Mouse (Mus musculus): ENCODE data around the gene Olfr678. TPM values are rescaled to one million over a fixed set of nuclear protein-coding genes. Genes with fewer than 3 reads are reported as not detected.
"Not testable (repeated sequence)": the region's sequence is repeated elsewhere in the genome, so short reads cannot be mapped to it uniquely, and the experiment has no call there.

The Olfr678 gene
- not detected in 2 replicates for polyA plus RNA-seq (2015; fragmentation: Nextera tagmentation; extraction: Ambion mirVana)

DNA sequence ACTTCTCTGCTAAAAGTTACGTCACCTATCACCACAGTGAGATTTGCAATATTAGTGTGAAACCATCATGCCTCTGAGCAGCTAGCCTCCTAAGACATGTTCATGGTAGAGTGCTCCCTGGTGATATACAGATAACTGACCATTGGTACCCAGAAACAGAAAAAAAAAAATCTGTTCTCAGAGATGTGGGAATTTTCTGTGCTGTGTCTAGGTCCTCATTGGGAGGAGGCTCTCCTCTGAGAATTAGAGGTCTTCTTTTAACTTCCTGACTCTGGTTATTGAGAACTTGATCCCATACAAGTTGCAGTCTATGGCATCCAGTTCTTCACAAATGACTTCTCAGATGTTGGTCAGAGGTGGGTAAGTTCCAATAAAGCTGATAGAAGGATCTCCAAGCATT, at the start of gene Olfr678:
TSS of gene Olfr678 (plus strand) at position 301 of the 400 bp plus-strand sequence.
- H3K9ac ChIP-seq, result no peak within 1 kb of the TSS
- H3K9me3 ChIP-seq (replicated peaks), result no peaks in the 10 kb centered on the region
- H3K4me3 ChIP-seq (replicated peaks), result no peak within 1 kb of the TSS
- no peaks in the 10 kb centered on the region for H3K4me1 ChIP-seq (replicated peaks)
- H3K27me3 ChIP-seq, result no peaks in the 10 kb centered on the region
- no peak within 1 kb of the TSS for H3K4me2 ChIP-seq
- WGBS (ENCODE audit: insufficient replicate concordance), result 56% methylated on average over 1 of the region's 1 CpGs
- H3K36me3 ChIP-seq (replicated peaks), result no peaks in the 10 kb centered on the region
- H3K27ac ChIP-seq (replicated peaks), result no peak within 1 kb of the TSS
- ATAC-seq (ENCODE audit: insufficient read depth), result no peak

GRCm38 (mm10) chr7:105022530-105022929, 41.7 kb upstream of the Olfr678 start:
- Histone ChIP-seq H3K36me3 (replicated peaks) (no peaks in the 10 kb centered on the region), H3K4me2 (no peak overlapping the region), H3K9ac (no peak overlapping the region), H3K4me1 (replicated peaks) (no peaks in the 10 kb centered on the region), H3K4me3 (replicated peaks) (no peak overlapping the region), H3K27me3 (no peaks in the 10 kb centered on the region), H3K9me3 (replicated peaks) (no peaks in the 10 kb centered on the region), H3K27ac (replicated peaks) (no peak overlapping the region)
- WGBS (ENCODE audit: insufficient replicate concordance), result 53% methylated on average over 1 of the region's 1 CpGs
- no peak for ATAC-seq (ENCODE audit: insufficient read depth)

DNA sequence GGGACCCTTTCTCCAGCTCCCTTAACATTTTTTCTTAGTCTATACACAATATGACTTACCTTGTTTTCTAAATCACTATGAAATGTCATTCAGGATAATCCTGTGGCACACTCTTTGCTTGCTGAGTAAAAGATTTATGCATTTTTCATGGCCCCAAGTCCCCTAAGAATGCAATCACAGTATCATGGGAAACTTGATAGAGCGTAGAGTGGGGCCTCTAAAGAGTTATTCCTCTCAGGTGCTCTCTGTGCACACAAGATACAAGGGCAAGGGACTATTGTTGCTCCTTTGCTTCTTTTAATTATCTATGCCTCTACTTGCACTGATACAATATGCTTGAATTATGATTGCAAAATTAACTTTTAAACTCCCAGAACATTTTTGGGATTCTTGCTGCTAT, 35.9 kb upstream of the Olfr678 start, which contains the start of gene Olfr675:
TSS of gene Olfr675 (minus strand) at position 101 of the 400 bp plus-strand sequence.
- WGBS (ENCODE audit: insufficient replicate concordance), result 51% methylated on average over 1 of the region's 1 CpGs
- no peaks in the 10 kb centered on the region for H3K36me3 ChIP-seq (replicated peaks)
- no peak within 1 kb of the TSS for H3K27ac ChIP-seq (replicated peaks)
- H3K9ac ChIP-seq, result no peak within 1 kb of the TSS
- no peaks in the 10 kb centered on the region for H3K27me3 ChIP-seq
- no peaks in the 10 kb centered on the region for H3K9me3 ChIP-seq (replicated peaks)
- ATAC-seq (ENCODE audit: insufficient read depth), result no peak
- no peak within 1 kb of the TSS for H3K4me3 ChIP-seq (replicated peaks)
- no peaks in the 10 kb centered on the region for H3K4me1 ChIP-seq (replicated peaks)
- H3K4me2 ChIP-seq, result no peak within 1 kb of the TSS

- no peak within 1 kb of the TSS for H3K4me2 ChIP-seq
- no peaks in the 10 kb centered on the region for H3K36me3 ChIP-seq (replicated peaks)
- H3K4me1 ChIP-seq (replicated peaks), result no peaks in the 10 kb centered on the region
- H3K9ac ChIP-seq, result no peak within 1 kb of the TSS
- no peak within 1 kb of the TSS for H3K27ac ChIP-seq (replicated peaks)
- no peaks in the 10 kb centered on the region for H3K9me3 ChIP-seq (replicated peaks)
- no peak for ATAC-seq (ENCODE audit: insufficient read depth)
- no peak within 1 kb of the TSS for H3K4me3 ChIP-seq (replicated peaks)
- H3K27me3 ChIP-seq, result no peaks in the 10 kb centered on the region
Measured at GRCm38 (mm10) chr7:105032398-105032797, 31.9 kb upstream of the Olfr678 start, which contains the start of gene Olfr676. Gene Olfr676 (plus strand): TSS chr7:105032698.

GRCm38 (mm10) chr7:105033836-105034235, 30.4 kb upstream of the Olfr678 start:
- H3K9ac ChIP-seq; H3K36me3 ChIP-seq (replicated peaks); H3K27ac ChIP-seq (replicated peaks); H3K4me3 ChIP-seq (replicated peaks); H3K4me2 ChIP-seq; H3K27me3 ChIP-seq; ATAC-seq (ENCODE audit: insufficient read depth); H3K9me3 ChIP-seq (replicated peaks); H3K4me1 ChIP-seq (replicated peaks): not testable (repeated sequence)
- 34% methylated on average over 5 of the region's 5 CpGs for WGBS (ENCODE audit: insufficient replicate concordance)

- Histone ChIP-seq H3K9ac (no peak overlapping the region), H3K27ac (replicated peaks) (no peak overlapping the region), H3K4me2 (no peak overlapping the region), H3K36me3 (replicated peaks) (no peaks in the 10 kb centered on the region), H3K9me3 (replicated peaks) (no peaks in the 10 kb centered on the region), H3K4me3 (replicated peaks) (no peak overlapping the region), H3K4me1 (replicated peaks) (no peaks in the 10 kb centered on the region), H3K27me3 (no peaks in the 10 kb centered on the region)
- no peak for ATAC-seq (ENCODE audit: insufficient read depth)
Measured at GRCm38 (mm10) chr7:105058951-105059350, 5.3 kb upstream of the Olfr678 start.

DNA sequence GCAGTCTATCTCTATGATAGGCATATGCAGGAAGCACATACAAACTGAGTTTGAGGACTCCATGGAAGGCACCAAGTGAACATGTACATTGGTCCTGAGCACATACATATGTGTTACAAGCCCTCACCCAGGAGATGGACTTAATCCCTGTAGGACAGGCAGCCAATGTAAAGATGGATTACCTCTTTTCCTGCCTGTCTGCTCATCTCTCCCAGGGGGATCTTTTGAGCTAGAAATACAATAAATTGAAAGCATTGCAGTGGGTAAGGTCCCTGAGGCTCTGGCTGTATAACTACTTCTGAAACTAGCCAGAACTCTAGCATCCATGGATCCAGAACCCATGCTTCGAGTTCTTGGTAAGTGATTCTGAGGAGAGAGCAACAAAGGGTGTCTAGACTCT, 16.6 kb downstream of the Olfr678 start, which contains the start of gene Olfr679:
TSS of gene Olfr679 (plus strand) at position 301 of the 400 bp plus-strand sequence.
- WGBS (ENCODE audit: insufficient replicate concordance), result 27% methylated on average over 1 of the region's 1 CpGs
- ATAC-seq (ENCODE audit: insufficient read depth), result no peak

GRCm38 (mm10) chr7:105092717-105093116, 28.4 kb downstream of the Olfr678 start, which contains the start of gene Olfr680-ps1:
Gene Olfr680-ps1 (minus strand): TSS chr7:105092817.
- H3K9ac ChIP-seq; H3K4me1 ChIP-seq (replicated peaks); H3K27ac ChIP-seq (replicated peaks); H3K4me3 ChIP-seq (replicated peaks); H3K36me3 ChIP-seq (replicated peaks); ATAC-seq (ENCODE audit: insufficient read depth); H3K9me3 ChIP-seq (replicated peaks); H3K27me3 ChIP-seq; H3K4me2 ChIP-seq: not testable (repeated sequence)

More for the DNA sequence above, 16.6 kb downstream of the Olfr678 start, which contains the start of gene Olfr679:
- Histone ChIP-seq H3K4me3 (replicated peaks) (no peak within 1 kb of the TSS), H3K27me3 (no peaks in the 10 kb centered on the region), H3K27ac (replicated peaks) (no peak within 1 kb of the TSS), H3K36me3 (replicated peaks) (no peaks in the 10 kb centered on the region), H3K9ac (no peak within 1 kb of the TSS), H3K9me3 (replicated peaks) (no peaks in the 10 kb centered on the region), H3K4me2 (no peak within 1 kb of the TSS), H3K4me1 (replicated peaks) (no peaks in the 10 kb centered on the region)

DNA sequence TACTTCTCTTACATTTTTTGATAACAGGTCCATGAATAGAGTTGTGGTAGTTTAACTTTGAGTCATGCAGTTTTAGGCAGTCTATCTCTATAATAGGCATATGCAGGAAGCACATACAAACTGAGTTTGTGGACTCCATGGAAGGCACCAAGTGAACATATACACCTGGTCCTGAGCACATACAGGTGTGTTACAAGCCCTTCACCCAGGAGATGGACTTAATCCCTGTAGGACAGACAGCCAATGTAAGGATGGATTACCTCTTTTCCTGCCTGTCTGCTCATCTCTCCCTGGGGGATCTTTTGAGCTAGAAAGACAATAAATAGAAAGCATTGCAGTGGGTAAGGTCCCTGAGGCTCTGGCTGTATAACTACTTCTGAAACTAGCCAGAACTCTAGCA, 52.3 kb downstream of the Olfr678 start, which contains the start of gene Olfr681:
TSS of gene Olfr681 (plus strand) at position 301 of the 400 bp plus-strand sequence.
- Histone ChIP-seq H3K27me3 (no peaks in the 10 kb centered on the region), H3K27ac (replicated peaks) (no peak within 1 kb of the TSS), H3K4me1 (replicated peaks) (no peaks in the 10 kb centered on the region), H3K4me3 (replicated peaks) (no peak within 1 kb of the TSS), H3K9ac (no peak within 1 kb of the TSS), H3K36me3 (replicated peaks) (no peaks in the 10 kb centered on the region), H3K4me2 (no peak within 1 kb of the TSS), H3K9me3 (replicated peaks) (no peaks in the 10 kb centered on the region)
- no peak for ATAC-seq (ENCODE audit: insufficient read depth)

Other genes starting within 250 kb of the Olfr678 start
- gene Usp17lb, start 221.9 kb upstream of the Olfr678 start, polyA plus RNA-seq (2015; fragmentation: Nextera tagmentation; extraction: Ambion mirVana), result not detected in 2 replicates
- not detected in 2 replicates for gene Usp17la, start 207.5 kb upstream of the Olfr678 start, polyA plus RNA-seq (2015; fragmentation: Nextera tagmentation; extraction: Ambion mirVana)
- gene Olfr665, start 186.4 kb upstream of the Olfr678 start, polyA plus RNA-seq (2015; fragmentation: Nextera tagmentation; extraction: Ambion mirVana), result not detected in 2 replicates
- not detected in 2 replicates for gene Olfr666, start 168.5 kb upstream of the Olfr678 start, polyA plus RNA-seq (2015; fragmentation: Nextera tagmentation; extraction: Ambion mirVana)
- not detected in 2 replicates for gene Olfr667, start 143.0 kb upstream of the Olfr678 start, polyA plus RNA-seq (2015; fragmentation: Nextera tagmentation; extraction: Ambion mirVana)
- not detected in 2 replicates for gene Olfr668, start 136.4 kb upstream of the Olfr678 start, polyA plus RNA-seq (2015; fragmentation: Nextera tagmentation; extraction: Ambion mirVana)
- not detected in 2 replicates for gene Olfr669, start 130.2 kb upstream of the Olfr678 start, polyA plus RNA-seq (2015; fragmentation: Nextera tagmentation; extraction: Ambion mirVana)
- not detected in 2 replicates for gene Olfr670, start 101.9 kb upstream of the Olfr678 start, polyA plus RNA-seq (2015; fragmentation: Nextera tagmentation; extraction: Ambion mirVana)
- gene Olfr671, start 85.3 kb upstream of the Olfr678 start, polyA plus RNA-seq (2015; fragmentation: Nextera tagmentation; extraction: Ambion mirVana), result not detected in 2 replicates
- gene Olfr672, start 62.4 kb upstream of the Olfr678 start, polyA plus RNA-seq (2015; fragmentation: Nextera tagmentation; extraction: Ambion mirVana), result not detected in 2 replicates
- gene Olfr675, start 36.0 kb upstream of the Olfr678 start, polyA plus RNA-seq (2015; fragmentation: Nextera tagmentation; extraction: Ambion mirVana), result not detected in 2 replicates
- not detected in 2 replicates for gene Olfr676, start 31.8 kb upstream of the Olfr678 start, polyA plus RNA-seq (2015; fragmentation: Nextera tagmentation; extraction: Ambion mirVana)
- not detected in 2 replicates for gene Olfr677, start 13.1 kb upstream of the Olfr678 start, polyA plus RNA-seq (2015; fragmentation: Nextera tagmentation; extraction: Ambion mirVana)
- gene Olfr679, start 16.7 kb downstream of the Olfr678 start, polyA plus RNA-seq (2015; fragmentation: Nextera tagmentation; extraction: Ambion mirVana), result not detected in 2 replicates
- gene Olfr680-ps1, start 28.3 kb downstream of the Olfr678 start, polyA plus RNA-seq (2015; fragmentation: Nextera tagmentation; extraction: Ambion mirVana), result not detected in 2 replicates
- gene Olfr681, start 52.4 kb downstream of the Olfr678 start, polyA plus RNA-seq (2015; fragmentation: Nextera tagmentation; extraction: Ambion mirVana), result not detected in 2 replicates
- gene Olfr683, start 82.5 kb downstream of the Olfr678 start, polyA plus RNA-seq (2015; fragmentation: Nextera tagmentation; extraction: Ambion mirVana), result not detected in 2 replicates
- not detected in 2 replicates for gene Olfr684, start 99.2 kb downstream of the Olfr678 start, polyA plus RNA-seq (2015; fragmentation: Nextera tagmentation; extraction: Ambion mirVana)
- not detected in 2 replicates for gene Olfr685, start 121.5 kb downstream of the Olfr678 start, polyA plus RNA-seq (2015; fragmentation: Nextera tagmentation; extraction: Ambion mirVana)
- gene Olfr686, start 143.0 kb downstream of the Olfr678 start, polyA plus RNA-seq (2015; fragmentation: Nextera tagmentation; extraction: Ambion mirVana), result not detected in 2 replicates
- not detected in 2 replicates for gene Olfr688, start 223.6 kb downstream of the Olfr678 start, polyA plus RNA-seq (2015; fragmentation: Nextera tagmentation; extraction: Ambion mirVana)
- not detected in 2 replicates for gene Olfr689, start 246.7 kb downstream of the Olfr678 start, polyA plus RNA-seq (2015; fragmentation: Nextera tagmentation; extraction: Ambion mirVana)

All from liver, embryonic 15.5 days (tissue).